Mouse (Mus musculus): Measurements from ENCODE around the gene Rad51d. TPM values are rescaled to one million over a fixed set of nuclear protein-coding genes. Genes with fewer than 3 reads are reported as not detected.
A peak's percentile ranks its signal among the peaks of the same experiment; 100 is the strongest.
"Not testable (repeated sequence)": the region's sequence is repeated elsewhere in the genome, so short reads cannot be mapped to it uniquely, and the experiment has no call there.

The Rad51d gene
- polyA plus RNA-seq, 1 experiment = 15.1 TPM

DNA sequence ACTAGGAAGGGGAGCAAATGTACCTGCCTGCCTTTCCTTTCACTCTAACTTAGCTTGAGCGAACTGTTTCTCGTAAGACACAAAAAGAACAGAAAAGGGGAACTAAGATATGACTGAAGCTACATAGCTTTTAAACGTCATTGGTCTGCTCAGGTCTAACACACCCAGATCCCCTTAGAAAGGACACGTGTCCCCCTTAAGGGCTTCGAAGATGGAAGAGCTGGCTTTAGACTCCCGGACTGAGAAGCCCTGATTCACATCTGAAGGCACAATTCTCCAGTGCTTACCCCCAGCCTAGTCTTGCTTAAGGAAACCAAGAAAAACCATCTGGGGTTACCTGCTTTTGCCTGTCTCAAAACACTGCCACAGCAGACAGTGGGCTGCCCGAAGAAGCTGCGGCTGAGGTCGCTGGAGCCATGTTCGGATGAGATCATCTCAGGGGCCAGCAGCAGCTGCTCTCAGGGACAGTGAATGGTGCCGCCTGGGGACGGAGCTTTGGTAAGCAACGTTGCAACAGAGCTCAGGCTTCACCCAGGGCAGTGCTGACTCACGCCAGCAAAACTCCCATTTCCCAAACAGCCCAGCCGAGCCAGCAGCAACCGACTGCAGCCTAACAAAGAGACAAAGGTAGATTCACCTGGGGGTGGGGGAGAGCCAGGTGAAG is 44.9 kb downstream of the Rad51d start:
- H3K27ac ChIP-seq (ENCODE audit: control insufficient read depth, insufficient read depth, low read depth, low read length) = no peak overlapping the region
- no peaks in the 10 kb centered on the region for H3K27me3 ChIP-seq (ENCODE audit: control insufficient read depth, insufficient read depth, low read length)
- peaks cover 2% of the 10 kb centered on the region; the same call in 1 of the 2 replicates for H3K4me1 ChIP-seq (ENCODE audit: control insufficient read depth, insufficient read depth, low read length)
- TF ChIP-seq CTCF (IDR thresholded peaks at IDR 0.05; ENCODE audit: control insufficient read depth, insufficient read depth, insufficient replicate concordance, low read depth, low read length) = peak; percentile 13; the same call in 1 of the 2 replicates
- no peak for TF ChIP-seq POLR2A (IDR thresholded peaks at IDR 0.05; ENCODE audit: control insufficient read depth, low read depth, low read length)
- H3K36me3 ChIP-seq (ENCODE audit: control insufficient read depth, insufficient read depth, low read length) = no peaks in the 10 kb centered on the region
- H3K4me3 ChIP-seq (ENCODE audit: control insufficient read depth, low read depth, low read length) = no peak overlapping the region

DNA sequence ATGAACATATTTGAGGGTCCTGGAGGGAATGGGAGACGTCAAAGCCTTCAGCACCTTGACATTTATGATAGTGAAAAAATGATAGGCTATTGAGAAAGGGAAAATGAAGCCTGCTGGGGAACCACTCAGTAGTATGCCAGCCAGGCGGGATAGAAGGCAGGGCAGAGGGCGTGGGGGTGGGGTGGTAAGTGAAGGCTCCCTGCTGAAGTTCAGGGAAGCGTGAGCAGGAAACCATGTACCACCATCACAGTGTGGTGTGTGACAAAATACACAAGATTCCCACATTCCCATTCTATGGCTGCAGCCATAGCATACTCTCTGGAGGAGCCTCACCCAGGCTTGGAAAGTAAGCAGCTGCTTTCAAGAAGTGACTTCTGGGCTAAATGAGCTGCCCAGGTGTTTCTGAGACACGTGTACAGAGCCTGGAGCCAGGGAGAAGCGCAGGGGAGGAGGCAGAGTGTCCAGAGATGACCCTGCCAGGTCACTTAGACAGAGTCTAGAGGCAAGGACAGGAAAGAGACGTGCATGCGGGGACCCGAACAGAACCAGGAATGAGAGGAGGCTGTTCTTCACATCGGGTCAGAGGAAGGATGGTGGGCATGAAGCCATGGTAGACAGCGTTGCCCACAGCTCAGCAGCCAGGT is 45.5 kb downstream of the Rad51d start:
- TF ChIP-seq CTCF (IDR thresholded peaks at IDR 0.05; ENCODE audit: control insufficient read depth, insufficient read depth, insufficient replicate concordance, low read depth, low read length) (no peak), POLR2A (IDR thresholded peaks at IDR 0.05; ENCODE audit: control insufficient read depth, low read depth, low read length) (no peak)
- Histone ChIP-seq H3K4me1 (ENCODE audit: control insufficient read depth, insufficient read depth, low read length) (peaks cover 2% of the 10 kb centered on the region; the same call in 1 of the 2 replicates), H3K36me3 (ENCODE audit: control insufficient read depth, insufficient read depth, low read length) (no peaks in the 10 kb centered on the region), H3K27ac (ENCODE audit: control insufficient read depth, insufficient read depth, low read depth, low read length) (no peak overlapping the region), H3K27me3 (ENCODE audit: control insufficient read depth, insufficient read depth, low read length) (no peaks in the 10 kb centered on the region), H3K4me3 (ENCODE audit: control insufficient read depth, low read depth, low read length) (no peak overlapping the region)

DNA sequence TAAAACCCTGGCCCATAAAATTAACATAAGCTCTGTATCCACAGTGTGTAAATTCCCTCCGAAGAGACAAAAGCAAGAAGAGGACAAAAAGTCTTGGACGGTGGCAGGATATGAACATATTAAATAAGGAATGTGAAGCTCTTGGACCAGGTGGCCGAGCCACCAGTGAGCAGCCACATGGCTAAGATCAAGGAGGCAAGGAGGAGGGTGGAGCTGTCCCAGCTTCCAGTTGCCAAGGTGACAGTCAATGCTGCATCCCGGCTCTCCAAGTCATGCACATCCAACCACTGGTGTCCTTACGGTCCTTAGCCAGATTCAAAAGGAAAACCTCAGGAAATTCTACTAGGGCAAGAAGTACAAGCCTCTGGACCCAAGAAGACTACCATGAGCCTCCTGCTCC is 51.9 kb downstream of the Rad51d start:
- Histone ChIP-seq H3K4me3 (ENCODE audit: control insufficient read depth, low read depth, low read length) (no peak overlapping the region), H3K27ac (ENCODE audit: control insufficient read depth, insufficient read depth, low read depth, low read length) (no peak overlapping the region), H3K36me3 (ENCODE audit: control insufficient read depth, insufficient read depth, low read length) (no peaks in the 10 kb centered on the region), H3K4me1 (ENCODE audit: control insufficient read depth, insufficient read depth, low read length) (no peaks in the 10 kb centered on the region), H3K27me3 (ENCODE audit: control insufficient read depth, insufficient read depth, low read length) (no peaks in the 10 kb centered on the region)
- no peak for TF ChIP-seq CTCF (IDR thresholded peaks at IDR 0.05; ENCODE audit: control insufficient read depth, insufficient read depth, insufficient replicate concordance, low read depth, low read length)
- TF ChIP-seq POLR2A (IDR thresholded peaks at IDR 0.05; ENCODE audit: control insufficient read depth, low read depth, low read length) = no peak

DNA sequence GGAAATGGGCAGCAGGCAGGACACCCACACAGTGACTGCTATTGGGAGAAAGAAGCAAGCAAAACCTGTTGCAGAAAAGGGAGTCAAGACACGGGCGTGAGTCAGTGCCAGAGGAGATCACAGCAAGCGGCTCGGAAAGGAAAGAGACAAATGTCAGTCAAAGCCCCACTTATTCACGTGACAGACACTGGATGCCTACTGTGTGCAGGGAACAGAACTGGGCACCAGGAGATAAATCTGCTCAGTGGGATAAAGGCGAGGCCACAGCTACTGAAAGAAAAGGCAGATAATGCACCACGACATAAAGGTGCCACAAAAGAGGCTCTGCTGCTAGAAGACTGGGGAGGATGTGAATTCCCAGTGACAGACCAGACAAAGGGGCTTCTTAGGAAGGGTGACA is 52.6 kb downstream of the Rad51d start:
- H3K27me3 ChIP-seq (ENCODE audit: control insufficient read depth, insufficient read depth, low read length) = no peaks in the 10 kb centered on the region
- H3K27ac ChIP-seq (ENCODE audit: control insufficient read depth, insufficient read depth, low read depth, low read length) = no peak overlapping the region
- H3K4me3 ChIP-seq (ENCODE audit: control insufficient read depth, low read depth, low read length) = no peak overlapping the region
- TF ChIP-seq CTCF (IDR thresholded peaks at IDR 0.05; ENCODE audit: control insufficient read depth, insufficient read depth, insufficient replicate concordance, low read depth, low read length) (no peak), POLR2A (IDR thresholded peaks at IDR 0.05; ENCODE audit: control insufficient read depth, low read depth, low read length) (no peak)
- no peaks in the 10 kb centered on the region for H3K36me3 ChIP-seq (ENCODE audit: control insufficient read depth, insufficient read depth, low read length)
- H3K4me1 ChIP-seq (ENCODE audit: control insufficient read depth, insufficient read depth, low read length) = no peaks in the 10 kb centered on the region

DNA sequence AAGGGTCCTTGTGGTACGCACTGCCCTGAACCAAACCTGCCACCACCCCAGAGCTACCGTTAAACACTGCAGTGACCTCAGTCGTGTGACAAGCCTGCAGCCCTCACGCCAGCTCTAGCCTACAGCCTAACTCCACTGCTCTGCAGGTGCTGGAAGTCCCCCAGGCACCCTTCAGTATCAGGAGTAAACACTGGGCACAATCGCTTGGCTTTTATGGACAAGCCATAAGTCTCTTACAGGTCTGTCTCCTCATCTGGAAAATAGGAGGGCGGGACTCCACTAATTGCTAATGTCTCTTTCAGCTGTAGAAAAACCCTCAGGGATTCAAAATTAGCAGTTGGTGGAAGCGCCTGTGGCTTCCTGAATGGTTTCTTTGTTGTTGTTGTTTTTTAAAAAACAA is 53.2 kb downstream of the Rad51d start:
- H3K27me3 ChIP-seq (ENCODE audit: control insufficient read depth, insufficient read depth, low read length) = no peaks in the 10 kb centered on the region
- no peaks in the 10 kb centered on the region for H3K4me1 ChIP-seq (ENCODE audit: control insufficient read depth, insufficient read depth, low read length)
- H3K27ac ChIP-seq (ENCODE audit: control insufficient read depth, insufficient read depth, low read depth, low read length) = no peak overlapping the region
- H3K4me3 ChIP-seq (ENCODE audit: control insufficient read depth, low read depth, low read length) = no peak overlapping the region
- TF ChIP-seq POLR2A (IDR thresholded peaks at IDR 0.05; ENCODE audit: control insufficient read depth, low read depth, low read length) (no peak), CTCF (IDR thresholded peaks at IDR 0.05; ENCODE audit: control insufficient read depth, insufficient read depth, insufficient replicate concordance, low read depth, low read length) (no peak)
- H3K36me3 ChIP-seq (ENCODE audit: control insufficient read depth, insufficient read depth, low read length) = no peaks in the 10 kb centered on the region

DNA sequence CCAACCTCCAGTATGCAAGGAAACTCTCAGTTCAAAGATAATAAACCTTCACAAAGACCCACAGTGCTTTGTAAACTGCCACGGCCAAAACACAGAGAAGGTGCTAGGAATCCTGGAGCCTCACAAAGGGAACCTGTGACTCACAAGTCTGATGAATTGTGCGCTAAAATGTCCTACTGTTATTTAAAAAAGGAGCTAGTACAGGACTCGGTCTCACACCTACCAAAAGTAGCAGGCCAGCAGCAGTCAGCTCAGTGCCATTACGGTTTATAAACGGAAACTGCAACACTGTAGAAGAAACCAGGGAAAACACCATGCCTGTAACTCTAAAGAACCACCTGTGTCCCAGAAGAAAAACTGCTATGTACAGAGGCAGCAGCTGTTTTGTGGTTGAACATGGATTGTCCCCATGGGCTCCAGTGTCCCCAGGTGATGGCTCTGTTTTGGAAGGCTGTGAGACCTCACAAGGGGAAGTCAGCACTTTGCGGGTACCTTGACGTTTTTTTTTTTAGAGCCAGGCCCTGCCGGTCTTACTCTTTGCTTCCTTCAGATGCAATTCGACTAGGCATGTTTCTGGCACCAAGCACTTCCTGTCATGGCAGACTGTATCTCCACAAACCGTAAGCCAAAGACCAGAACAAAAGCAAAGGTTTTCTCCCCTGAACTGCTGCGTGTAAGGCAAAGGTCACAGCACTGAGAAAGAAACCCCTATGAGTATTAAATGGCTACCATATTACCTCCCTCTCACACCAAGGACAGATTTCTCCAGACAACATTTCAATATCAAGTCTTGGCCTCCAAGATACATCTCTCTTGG is 54.6 kb downstream of the Rad51d start:
- Histone ChIP-seq H3K4me3 (ENCODE audit: control insufficient read depth, low read depth, low read length) (no peak overlapping the region), H3K27me3 (ENCODE audit: control insufficient read depth, insufficient read depth, low read length) (no peaks in the 10 kb centered on the region), H3K4me1 (ENCODE audit: control insufficient read depth, insufficient read depth, low read length) (no peaks in the 10 kb centered on the region), H3K36me3 (ENCODE audit: control insufficient read depth, insufficient read depth, low read length) (no peaks in the 10 kb centered on the region), H3K27ac (ENCODE audit: control insufficient read depth, insufficient read depth, low read depth, low read length) (no peak overlapping the region)
- TF ChIP-seq CTCF (IDR thresholded peaks at IDR 0.05; ENCODE audit: control insufficient read depth, insufficient read depth, insufficient replicate concordance, low read depth, low read length) = no peak
- no peak for TF ChIP-seq POLR2A (IDR thresholded peaks at IDR 0.05; ENCODE audit: control insufficient read depth, low read depth, low read length)

DNA sequence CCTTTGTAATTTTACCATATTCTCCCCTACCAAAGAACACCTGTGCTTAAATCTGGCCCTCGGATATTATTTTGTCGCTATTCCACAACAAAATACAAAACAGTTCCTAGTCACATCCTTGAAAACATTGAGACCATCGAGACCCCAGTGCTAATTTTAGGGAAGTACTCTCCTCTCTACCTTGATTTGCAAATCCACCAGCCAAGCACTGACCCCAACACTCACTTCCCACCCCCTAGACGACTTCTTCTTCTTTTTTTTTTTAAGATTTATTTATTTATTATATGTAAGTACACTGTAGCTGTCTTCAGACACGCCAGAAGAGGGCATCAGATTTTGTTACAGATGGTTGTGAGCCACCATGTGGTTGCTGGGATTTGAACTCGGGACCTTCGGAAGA is 56.1 kb downstream of the Rad51d start:
- H3K27me3 ChIP-seq (ENCODE audit: control insufficient read depth, insufficient read depth, low read length); H3K4me1 ChIP-seq (ENCODE audit: control insufficient read depth, insufficient read depth, low read length); H3K27ac ChIP-seq (ENCODE audit: control insufficient read depth, insufficient read depth, low read depth, low read length); H3K4me3 ChIP-seq (ENCODE audit: control insufficient read depth, low read depth, low read length); H3K36me3 ChIP-seq (ENCODE audit: control insufficient read depth, insufficient read depth, low read length): not testable (repeated sequence)

Data from testis, adult 2 months (tissue).